Mouse (Mus musculus) frontal cortex, postnatal 14 days (tissue): ENCODE measurements around the gene Sumo1.
"Not testable (repeated sequence)": the region's sequence is repeated elsewhere in the genome, so short reads cannot be mapped to it uniquely, and the experiment has no call there.

Source experiments
- DNase-seq, 2 experiments: peaks; one replicate each; pipeline ENCODE4 v3.0.0; 2022; ENCODE audit warnings: low spot score in 2 of 2

Gene Sumo1

DNA sequence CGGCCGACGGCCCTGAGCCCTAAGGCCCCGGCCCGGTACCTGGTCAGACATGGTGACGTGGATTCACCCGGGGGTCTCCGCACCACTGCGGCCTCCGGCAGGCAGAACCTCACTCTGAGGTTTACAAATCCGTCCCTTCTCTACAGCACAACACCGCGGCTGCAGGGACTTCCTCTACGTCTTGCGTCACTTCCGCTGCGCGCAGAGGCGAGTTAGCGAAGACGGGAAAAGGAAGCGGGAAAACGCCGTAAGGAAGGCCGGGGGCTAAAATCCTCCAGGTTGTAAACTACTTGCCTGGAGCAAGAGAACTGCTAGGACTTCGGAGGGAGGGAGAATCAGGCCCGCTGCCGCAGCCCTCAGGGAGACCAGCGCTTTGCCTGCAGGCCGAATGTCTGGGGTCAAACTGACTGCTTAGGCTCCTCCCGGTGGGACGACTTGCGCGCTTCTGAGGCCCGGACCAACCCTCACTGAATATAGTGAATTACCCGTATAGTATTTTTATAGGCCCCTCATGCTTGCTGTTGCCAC, at the start of gene Sumo1:
TSS of gene Sumo1 (minus strand) at position 194 of the 528 bp plus-strand sequence.
- DNase-seq: peak; percentile 81 to 84

DNA sequence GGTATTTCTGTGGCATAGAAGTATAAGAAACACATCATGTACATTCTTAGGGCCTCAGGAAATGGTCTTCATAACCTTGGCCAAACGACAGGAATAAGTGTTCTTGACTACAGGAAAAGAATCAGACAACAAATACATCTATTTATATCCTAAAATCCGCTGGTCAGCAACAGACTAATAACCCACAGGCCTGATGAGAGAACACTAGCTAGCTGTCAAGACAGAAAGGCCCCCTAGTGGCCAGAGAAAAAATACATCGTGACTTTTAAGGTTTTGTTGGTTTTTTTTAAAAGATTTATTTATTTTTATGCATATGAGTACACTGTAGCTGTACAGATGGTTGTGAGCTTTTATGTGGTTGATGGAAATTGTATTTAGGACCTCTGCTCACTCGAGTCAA, 49.3 kb upstream of the Sumo1 start:
- no peak for DNase-seq

- DNase-seq: no peak
Observed at GRCm38 (mm10) chr1:59701766-59702165, 31.1 kb upstream of the Sumo1 start.

DNA sequence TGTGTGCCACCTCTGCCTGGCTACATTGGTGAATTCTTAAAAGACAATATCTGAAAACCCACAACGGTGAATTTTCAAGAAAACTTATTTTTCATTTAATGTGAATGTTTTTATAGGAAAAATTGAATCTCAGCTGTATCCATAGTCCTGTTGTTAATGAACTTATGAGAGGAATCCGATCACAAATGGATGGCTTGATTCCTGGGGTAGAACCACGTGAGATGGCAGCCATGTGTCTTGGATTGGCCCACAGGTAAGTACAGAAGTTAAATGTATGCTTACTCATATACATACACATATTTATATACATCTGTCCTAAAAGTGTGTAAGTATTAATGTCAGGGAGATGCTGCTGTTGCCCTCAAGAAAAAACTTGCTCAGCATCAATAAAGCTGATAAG, 27.6 kb upstream of the Sumo1 start:
- DNase-seq: no peak

DNA sequence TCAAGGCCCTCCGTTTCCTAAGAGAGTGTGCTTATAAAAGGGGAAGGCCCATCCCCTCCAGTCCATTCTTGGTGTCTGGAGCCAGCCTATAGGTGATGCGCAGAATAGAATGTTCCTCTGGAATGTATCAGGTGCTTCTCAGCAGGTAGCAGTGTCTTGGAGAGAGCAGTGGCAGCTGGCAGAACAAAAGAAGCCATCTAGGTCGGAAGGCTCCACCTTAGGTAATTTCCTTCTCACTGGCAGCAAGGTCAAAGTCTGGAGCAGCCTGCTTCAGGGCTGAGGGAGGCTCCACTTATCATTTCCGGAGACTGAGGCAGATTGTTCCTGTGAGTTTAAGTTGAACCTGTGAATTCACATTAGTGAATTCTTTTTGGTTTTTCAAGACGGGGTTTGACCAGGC, 27.1 kb upstream of the Sumo1 start:
- no peak for DNase-seq

- DNase-seq: no peak
Observed at GRCm38 (mm10) chr1:59690467-59690866, 19.8 kb upstream of the Sumo1 start.

DNA sequence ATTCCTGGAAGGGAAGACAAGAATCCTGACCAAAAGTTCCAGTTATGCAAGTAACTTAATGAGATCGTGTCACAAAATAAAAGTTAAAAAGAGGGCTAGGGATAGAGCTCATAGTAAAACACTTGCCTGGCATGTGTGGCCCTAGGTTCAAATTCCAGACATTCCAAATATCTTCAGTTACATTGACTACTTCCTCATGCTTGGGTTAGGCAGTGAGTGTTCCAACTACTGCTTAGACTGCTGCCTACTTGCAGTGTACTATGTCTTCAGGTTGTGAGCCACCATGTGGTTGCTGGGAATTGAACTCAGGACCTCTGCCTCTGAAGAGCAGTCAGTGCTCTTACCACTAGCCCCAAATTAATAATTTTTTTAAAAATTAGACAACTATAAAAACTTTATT, 16.9 kb upstream of the Sumo1 start:
- DNase-seq: no peak

DNA sequence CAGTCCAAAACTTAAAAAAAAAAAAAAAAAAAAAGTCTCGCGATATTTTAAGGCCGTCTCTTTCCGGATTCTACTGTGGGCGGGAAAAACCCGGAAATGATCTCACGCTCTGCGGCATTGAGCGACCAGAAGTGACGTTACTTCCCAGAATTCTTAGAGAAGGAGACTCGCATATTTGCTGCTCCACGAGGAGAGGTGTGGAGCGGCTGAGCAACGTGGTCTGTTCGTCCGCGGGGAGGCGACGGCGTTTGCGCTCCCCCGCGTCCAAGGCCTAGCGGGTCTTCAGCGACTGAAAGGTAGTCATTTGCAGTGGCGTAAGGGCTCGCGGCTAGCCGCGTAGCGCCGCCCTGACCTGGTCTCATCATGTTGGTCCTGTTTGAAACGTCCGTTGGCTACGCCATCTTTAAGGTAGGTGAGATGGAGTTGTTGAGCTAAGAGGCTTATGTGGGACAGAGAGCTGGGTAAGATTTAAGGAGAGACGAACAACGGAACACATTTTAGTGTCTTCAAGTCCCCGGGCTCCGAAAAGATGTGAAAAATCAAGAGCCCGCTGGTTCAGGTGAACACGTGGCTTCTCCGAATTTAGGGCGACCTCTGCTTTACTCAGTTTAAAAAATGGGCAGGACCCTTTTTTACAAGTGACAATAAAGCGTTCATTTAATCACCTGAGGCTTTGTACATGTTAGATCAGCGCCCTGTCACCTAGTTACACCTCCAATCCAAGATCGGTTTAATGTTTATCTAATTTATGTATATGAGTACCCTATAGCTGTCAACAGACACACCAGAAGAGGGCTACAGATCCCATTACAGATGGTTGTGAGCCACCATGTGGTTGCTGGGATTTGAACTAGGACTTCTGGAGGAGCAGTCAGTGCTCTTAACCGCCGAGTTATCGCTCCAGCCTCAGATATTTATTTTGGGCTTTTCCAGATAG, 14.5 kb upstream of the Sumo1 start, which contains the start of gene Nop58:
TSS of gene Nop58 (plus strand) at position 153 of the 937 bp plus-strand sequence.
- DNase-seq: peak; percentile 82 to 88

GRCm38 (mm10) chr1:59683926-59684818, 13.5 kb upstream of the Sumo1 start:
- peak in 1 of 2 experiments; percentile 12 for DNase-seq

DNA sequence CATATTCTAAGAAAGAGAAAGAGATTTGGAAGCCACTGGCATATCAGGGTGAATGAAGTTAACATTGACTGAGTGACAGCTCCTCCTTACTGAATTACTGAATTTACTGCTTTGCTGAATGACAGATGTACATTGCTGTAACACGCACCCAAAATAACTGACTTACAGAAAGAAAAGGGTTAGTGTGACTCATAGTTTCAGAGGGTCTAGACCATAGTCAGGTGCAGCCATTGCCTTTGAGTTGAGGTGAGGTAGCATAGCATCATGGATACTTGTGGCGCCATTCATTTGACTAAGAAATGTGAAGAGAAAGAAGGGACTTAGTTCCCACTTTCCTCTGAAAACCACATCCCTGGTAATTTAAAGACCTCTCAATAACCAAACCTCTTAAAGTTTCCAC, 3.0 kb upstream of the Sumo1 start:
- no peak for DNase-seq

- peak in 1 of 2 experiments; percentile 4 for DNase-seq
Observed at GRCm38 (mm10) chr1:59669962-59670630, 538 bp downstream of the Sumo1 start.

DNA sequence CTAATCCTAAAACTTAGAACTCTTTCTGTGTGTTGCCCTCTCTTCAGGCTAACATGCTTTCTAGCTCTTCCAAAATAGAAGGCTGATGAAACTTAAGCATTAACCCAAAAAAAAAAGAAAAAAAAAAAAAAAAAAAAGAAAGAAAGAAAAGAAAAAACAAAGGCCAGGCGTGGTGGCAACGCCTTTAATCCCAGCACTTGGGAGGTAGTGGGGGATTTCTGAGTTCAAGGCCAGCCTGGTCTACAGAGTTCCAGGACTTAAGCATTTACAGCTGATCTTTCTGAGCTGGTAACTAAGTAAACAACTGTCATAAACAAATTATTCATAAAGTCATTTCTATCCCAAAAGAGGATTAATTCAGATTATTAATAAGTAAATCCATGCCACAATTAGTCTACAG, 1.8 kb downstream of the Sumo1 start:
- DNase-seq: no peak

DNA sequence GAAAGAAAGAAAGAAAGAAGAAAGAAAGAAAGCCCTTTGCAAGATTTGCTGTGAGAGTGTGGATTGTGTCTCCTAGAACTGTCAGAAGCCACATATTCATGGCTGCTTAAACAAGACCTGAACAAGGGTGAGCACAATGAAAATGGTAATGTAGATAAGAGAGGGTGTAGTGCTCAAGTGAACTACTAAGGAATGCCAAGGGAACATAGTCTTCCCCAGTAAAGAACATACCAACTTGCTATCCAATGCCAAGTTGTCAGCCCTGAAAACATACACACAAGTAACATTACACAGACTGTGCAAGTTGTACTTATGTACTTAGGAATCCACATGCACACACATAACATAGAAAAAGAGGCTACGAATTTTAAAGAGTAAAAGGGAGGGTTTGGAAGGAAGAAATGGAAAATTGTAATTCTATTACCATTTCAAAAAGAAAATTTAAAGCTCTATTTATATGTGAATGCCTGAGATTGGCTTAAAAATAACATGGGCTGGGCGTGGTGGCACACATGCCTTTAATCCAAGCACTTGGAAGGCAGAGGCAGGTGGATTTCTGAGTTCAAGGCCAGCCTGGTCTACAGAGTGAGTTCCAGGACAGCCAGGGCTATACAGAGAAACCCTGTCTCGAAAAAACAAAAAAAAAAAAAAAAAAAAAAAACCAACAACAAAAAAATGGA, 7.0 kb downstream of the Sumo1 start:
- DNase-seq: no peak

GRCm38 (mm10) chr1:59656244-59657171, 14.1 kb downstream of the Sumo1 start:
- no peak for DNase-seq

GRCm38 (mm10) chr1:59653243-59653911, 17.3 kb downstream of the Sumo1 start:
- DNase-seq: no peak

- no peak for DNase-seq
Observed at GRCm38 (mm10) chr1:59651201-59651819, 19.3 kb downstream of the Sumo1 start.

- not testable (repeated sequence) for DNase-seq
Observed at GRCm38 (mm10) chr1:59646502-59646901, 24.1 kb downstream of the Sumo1 start.

DNA sequence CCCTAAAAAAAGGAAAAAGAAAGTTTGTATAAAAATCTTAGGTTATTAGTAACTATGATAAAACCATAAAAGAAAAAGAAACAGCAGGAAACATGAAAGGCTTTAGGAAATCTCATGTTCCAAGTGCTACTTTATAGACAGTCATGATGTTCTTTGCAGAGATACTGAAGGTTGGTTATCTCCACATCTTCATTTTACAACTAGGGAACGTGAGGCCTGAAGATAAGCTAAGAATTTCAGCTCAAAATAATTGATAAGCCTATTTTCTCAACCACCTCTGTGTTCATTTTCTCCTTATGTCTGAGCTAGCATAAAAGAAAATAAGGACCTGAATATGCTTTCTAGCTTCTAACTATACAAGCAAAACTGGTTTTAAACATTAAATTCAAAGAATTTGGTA, 28.1 kb downstream of the Sumo1 start:
- DNase-seq: no peak

- no peak for DNase-seq
Observed at GRCm38 (mm10) chr1:59638371-59638770, 32.3 kb downstream of the Sumo1 start.
